Mouse (Mus musculus): ENCODE results near the gene Prss22.
A peak's percentile ranks its signal among the peaks of the same experiment; 100 is the strongest.
"Not testable (repeated sequence)": the region's sequence is repeated elsewhere in the genome, so short reads cannot be mapped to it uniquely, and the experiment has no call there.

The Prss22 gene

GRCm38 (mm10) chr17:23993559-23994428, 4.1 kb downstream of the Prss22 start:
- DNase-seq = peak; percentile 84 to 87

GRCm38 (mm10) chr17:23992789-23993553, 4.9 kb downstream of the Prss22 start:
- no peak for DNase-seq

GRCm38 (mm10) chr17:23989802-23990201, 8.1 kb downstream of the Prss22 start:
- no peak for DNase-seq

GRCm38 (mm10) chr17:23984989-23985388, 12.9 kb downstream of the Prss22 start:
- no peak for DNase-seq

- DNase-seq = no peak
Observed at GRCm38 (mm10) chr17:23982912-23983311, 15.0 kb downstream of the Prss22 start.

GRCm38 (mm10) chr17:23980297-23980909, 17.5 kb downstream of the Prss22 start, which contains the start of gene Prss30:
Gene Prss30 (minus strand): TSS chr17:23980566.
- DNase-seq = no peak

- DNase-seq = no peak
Observed at GRCm38 (mm10) chr17:23979471-23979870, 18.4 kb downstream of the Prss22 start.

GRCm38 (mm10) chr17:23976665-23977064, 21.2 kb downstream of the Prss22 start:
- DNase-seq = no peak

GRCm38 (mm10) chr17:23971315-23971714, 26.6 kb downstream of the Prss22 start:
- no peak for DNase-seq

GRCm38 (mm10) chr17:23969231-23969630, 28.7 kb downstream of the Prss22 start:
- peak; percentile 62 to 72 for DNase-seq

GRCm38 (mm10) chr17:23968780-23969179, 29.1 kb downstream of the Prss22 start:
- no peak for DNase-seq

- DNase-seq = no peak
Observed at GRCm38 (mm10) chr17:23966658-23967401, 31.1 kb downstream of the Prss22 start.

- DNase-seq = peak; percentile 33 to 35
Observed at GRCm38 (mm10) chr17:23965805-23966425, 32.0 kb downstream of the Prss22 start.

- no peak for DNase-seq
Observed at GRCm38 (mm10) chr17:23961573-23962122, 36.3 kb downstream of the Prss22 start.

GRCm38 (mm10) chr17:23960084-23960738, 37.7 kb downstream of the Prss22 start:
- DNase-seq = peak; percentile 76 to 81

GRCm38 (mm10) chr17:23955174-23955573, 42.7 kb downstream of the Prss22 start, which contains the start of gene Sbpl:
Gene Sbpl (minus strand): TSS chr17:23955274.
- no peak for DNase-seq

- DNase-seq = not testable (repeated sequence)
Observed at GRCm38 (mm10) chr17:23950828-23951227, 47.1 kb downstream of the Prss22 start.

GRCm38 (mm10) chr17:23949068-23949467, 48.8 kb downstream of the Prss22 start:
- no peak for DNase-seq

GRCm38 (mm10) chr17:23947486-23947885, 50.4 kb downstream of the Prss22 start:
- DNase-seq = not testable (repeated sequence)
